Mouse (Mus musculus) limb, embryonic 11.5 days (tissue): ENCODE measurements at regions not wholly inside any gene's neighbourhood (a gene's known extent, or its start where the extent isn't known, plus 50 kb on each side); places are given as distances from the start of the nearest gene placed in this dataset. TPM values are rescaled to one million over a fixed set of nuclear protein-coding genes. Genes with fewer than 3 reads are reported as not detected.

Experiments
- ATAC-seq: fragments of 200-750 bp; cut with Nextera tagmentation; 2 replicates; pipeline ENCODE4 v1.8.0; 2017; ENCODE audit warnings: low read depth; ENCODE audit not compliant: insufficient number of reproducible peaks, low FRiP score, low TSS enrichment
- DNase-seq: peaks from one replicate; pipeline ENCODE4 v3.0.0-alpha.2; 2015; ENCODE audit warnings: low spot score
- H3K27ac ChIP-seq: fragments of 300-500 bp; sonication (generic); replicated peaks from 2 replicates; pipeline ENCODE4 v1.5.1; 2014; ENCODE audit warnings: low read depth, mild to moderate bottlenecking, low read length
- H3K27me3 ChIP-seq: fragments of 300-500 bp; sonication (generic); 2 replicates; pipeline ENCODE4 v1.6.1; 2014; ENCODE audit warnings: mild to moderate bottlenecking, low read length, mixed read lengths; ENCODE audit not compliant: control insufficient read depth, insufficient read depth
- H3K36me3 ChIP-seq: fragments of 300-500 bp; sonication (generic); 2 replicates; pipeline ENCODE4 v1.6.1; 2014; ENCODE audit warnings: mild to moderate bottlenecking, low read length, moderate library complexity, mixed read lengths; ENCODE audit not compliant: control insufficient read depth, insufficient read depth
- H3K4me1 ChIP-seq: fragments of 300-500 bp; sonication (generic); 2 replicates; pipeline ENCODE4 v1.6.1; 2014; ENCODE audit warnings: low read length, mixed read lengths; ENCODE audit not compliant: control insufficient read depth, insufficient read depth
- H3K4me2 ChIP-seq: fragments of 300-500 bp; sonication (generic); 2 replicates; pipeline ENCODE4 v1.6.1; 2014; ENCODE audit warnings: low read depth, mild to moderate bottlenecking, moderate library complexity; ENCODE audit not compliant: severe bottlenecking
- H3K4me3 ChIP-seq: fragments of 300-500 bp; sonication (generic); 2 replicates; pipeline ENCODE4 v1.5.1; 2014; ENCODE audit warnings: low read depth, low read length
- H3K9ac ChIP-seq: fragments of 300-500 bp; sonication (generic); 2 replicates; pipeline ENCODE4 v1.6.1; 2014; ENCODE audit warnings: mild to moderate bottlenecking, low read length
- H3K9me3 ChIP-seq: fragments of 300-500 bp; sonication (generic); 2 replicates; pipeline ENCODE4 v1.6.1; 2016; ENCODE audit warnings: low read length; ENCODE audit not compliant: control insufficient read depth
- WGBS: fragments of 180-500 bp; shearing (Covaris S2); extraction: QIAGEN DNeasy Blood & Tissue Kit; methylation state at CpG from one replicate; pipeline ENCODE4 v1.1.7; 2014; 5-methylcytosine and 5-hydroxymethylcytosine counted together
- microRNA-seq: library from miRNA; unstranded; fragments of <30 nt; microRNA quantifications from one replicate; pipeline ENCODE4, GENCODE M21; 2016

DNA sequence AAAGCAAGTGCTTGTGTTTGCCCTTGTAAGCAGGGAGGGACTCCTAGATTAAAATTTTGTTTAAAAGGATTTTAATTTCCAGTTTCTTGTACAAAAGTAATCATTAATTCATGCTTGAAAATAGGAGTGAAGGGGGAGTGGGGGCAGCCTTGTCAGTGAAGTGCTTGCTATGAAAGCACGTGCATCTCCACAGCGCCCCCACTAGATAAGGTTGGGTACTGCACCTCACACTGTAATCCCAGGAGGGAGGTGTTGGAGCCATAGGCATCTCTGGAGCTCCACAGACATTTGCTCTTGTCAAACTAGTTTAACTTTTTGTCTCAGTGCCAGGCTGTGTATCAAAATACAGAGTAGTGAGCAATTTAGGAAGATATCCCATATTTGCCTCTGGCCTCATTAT is 62.7 kb upstream of the Api5 start:
- Histone ChIP-seq H3K4me3 (no peak overlapping the region), H3K4me2 (no peak overlapping the region), H3K4me1 (no peaks in the 10 kb centered on the region), H3K36me3 (no peaks in the 10 kb centered on the region), H3K9me3 (no peaks in the 10 kb centered on the region), H3K27me3 (no peaks in the 10 kb centered on the region), H3K9ac (no peak overlapping the region), H3K27ac (no peak overlapping the region)
- no peak for DNase-seq
- ATAC-seq = no peak
- 37% methylated on average over 2 of the region's 2 CpGs for WGBS

DNA sequence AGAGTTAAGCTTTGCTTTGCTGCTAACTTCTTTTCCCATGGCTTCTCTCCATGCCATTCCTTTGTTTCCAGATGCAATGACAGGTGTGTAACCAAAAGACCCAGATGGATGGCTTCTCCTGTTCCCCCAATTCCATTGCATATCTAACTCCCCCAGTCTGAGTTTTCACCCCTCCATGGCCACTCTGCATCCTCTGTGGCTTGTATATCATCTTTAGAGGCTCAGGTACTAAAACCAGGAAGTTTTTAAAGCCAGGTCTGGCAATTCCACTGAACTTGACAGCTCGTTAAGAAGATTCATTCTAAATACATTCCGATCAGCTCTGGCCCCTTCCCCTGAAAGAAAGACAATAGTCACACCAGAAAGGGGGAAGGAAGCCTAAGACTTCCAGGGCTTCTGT is 60.6 kb upstream of the Api5 start:
- no peaks in the 10 kb centered on the region for H3K9me3 ChIP-seq
- H3K4me2 ChIP-seq = no peak overlapping the region
- no peak for DNase-seq
- H3K27ac ChIP-seq = no peak overlapping the region
- ATAC-seq = no peak
- no peak overlapping the region for H3K4me3 ChIP-seq
- H3K36me3 ChIP-seq = no peaks in the 10 kb centered on the region
- no peaks in the 10 kb centered on the region for H3K4me1 ChIP-seq
- no peak overlapping the region for H3K9ac ChIP-seq
- WGBS = 62% methylated on average over 2 of the region's 2 CpGs
- H3K27me3 ChIP-seq = no peaks in the 10 kb centered on the region

Small RNA genes lying in the stretch of these regions (microRNA-seq; reads per million reads assigned to microRNA genes)
- not detected for gene Gm44461
